Mouse (Mus musculus): ENCODE data around the gene Syndig1l. TPM values are rescaled to one million over a fixed set of nuclear protein-coding genes. Genes with fewer than 3 reads are reported as not detected.

The Syndig1l gene
- polyA plus RNA-seq, 1 experiment from 2014 or later = 0.12 TPM

- Histone ChIP-seq H3K27ac (no peak overlapping the region), H3K4me3 (no peak overlapping the region), H3K9ac (no peak overlapping the region), H3K36me3 (no peaks in the 10 kb centered on the region), H3K4me1 (no peaks in the 10 kb centered on the region), H3K27me3 (peaks cover 5% of the 10 kb centered on the region; the same call in 1 of the 2 replicates), H3K9me3 (no peaks in the 10 kb centered on the region), H3K4me2 (replicated peaks) (no peak overlapping the region)
- 33% methylated on average over 10 of the region's 10 CpGs for WGBS
- ATAC-seq (ENCODE audit: insufficient number of reproducible peaks, insufficient read depth, low FRiP score, low TSS enrichment) = no peak
These were observed 27.0 kb downstream of the Syndig1l start for GRCm38 (mm10) chr12:84671646-84672045.

GRCm38 (mm10) chr12:84670555-84670954, 28.1 kb downstream of the Syndig1l start:
- no peaks in the 10 kb centered on the region for H3K4me1 ChIP-seq
- no peak overlapping the region for H3K4me2 ChIP-seq (replicated peaks)
- H3K27me3 ChIP-seq = peaks cover 5% of the 10 kb centered on the region; the same call in 1 of the 2 replicates
- WGBS = 91% methylated on average over 3 of the region's 3 CpGs
- H3K36me3 ChIP-seq = no peaks in the 10 kb centered on the region
- H3K9me3 ChIP-seq = no peaks in the 10 kb centered on the region
- H3K9ac ChIP-seq = no peak overlapping the region
- no peak overlapping the region for H3K27ac ChIP-seq
- no peak overlapping the region for H3K4me3 ChIP-seq
- ATAC-seq (ENCODE audit: insufficient number of reproducible peaks, insufficient read depth, low FRiP score, low TSS enrichment) = no peak

GRCm38 (mm10) chr12:84653912-84654311, 44.7 kb downstream of the Syndig1l start:
- H3K4me1 ChIP-seq = no peaks in the 10 kb centered on the region
- H3K4me3 ChIP-seq = no peak overlapping the region
- no peak overlapping the region for H3K4me2 ChIP-seq (replicated peaks)
- no peak overlapping the region for H3K9ac ChIP-seq
- H3K27me3 ChIP-seq = peaks cover 13% of the 10 kb centered on the region; the same call in 1 of the 2 replicates
- H3K27ac ChIP-seq = no peak overlapping the region
- ATAC-seq (ENCODE audit: insufficient number of reproducible peaks, insufficient read depth, low FRiP score, low TSS enrichment) = no peak
- 13% methylated on average over 3 of the region's 3 CpGs for WGBS
- no peaks in the 10 kb centered on the region for H3K36me3 ChIP-seq
- no peaks in the 10 kb centered on the region for H3K9me3 ChIP-seq

- Histone ChIP-seq H3K9me3 (no peaks in the 10 kb centered on the region), H3K4me3 (no peak overlapping the region), H3K4me1 (no peaks in the 10 kb centered on the region), H3K27me3 (peaks cover 13% of the 10 kb centered on the region; the same call in 1 of the 2 replicates), H3K36me3 (no peaks in the 10 kb centered on the region), H3K4me2 (replicated peaks) (no peak overlapping the region), H3K27ac (no peak overlapping the region), H3K9ac (no peak overlapping the region)
- 84% methylated on average over 13 of the region's 13 CpGs for WGBS
- no peak for ATAC-seq (ENCODE audit: insufficient number of reproducible peaks, insufficient read depth, low FRiP score, low TSS enrichment)
These were observed 48.4 kb downstream of the Syndig1l start for GRCm38 (mm10) chr12:84650234-84650633.

GRCm38 (mm10) chr12:84640654-84641053, 58.0 kb downstream of the Syndig1l start, which contains the start of gene Vrtn:
Vrtn (plus strand) TSS chr12:84641019.
- no peaks in the 10 kb centered on the region for H3K4me1 ChIP-seq
- H3K4me2 ChIP-seq (replicated peaks) = no peak within 1 kb of the TSS
- no peaks in the 10 kb centered on the region for H3K36me3 ChIP-seq
- H3K9ac ChIP-seq = no peak within 1 kb of the TSS
- no peak for ATAC-seq (ENCODE audit: insufficient number of reproducible peaks, insufficient read depth, low FRiP score, low TSS enrichment)
- H3K9me3 ChIP-seq = no peaks in the 10 kb centered on the region
- H3K27ac ChIP-seq = no peak within 1 kb of the TSS
- peaks cover 56% of the 10 kb centered on the region for H3K27me3 ChIP-seq
- H3K4me3 ChIP-seq = no peak within 1 kb of the TSS
- 3% methylated on average over 9 of the region's 9 CpGs for WGBS

GRCm38 (mm10) chr12:84640253-84640652, 58.4 kb downstream of the Syndig1l start:
- no peak overlapping the region for H3K9ac ChIP-seq
- no peak overlapping the region for H3K27ac ChIP-seq
- WGBS = 9% methylated on average over 5 of the region's 6 CpGs
- no peaks in the 10 kb centered on the region for H3K36me3 ChIP-seq
- H3K4me2 ChIP-seq (replicated peaks) = no peak overlapping the region
- H3K4me1 ChIP-seq = no peaks in the 10 kb centered on the region
- no peak for ATAC-seq (ENCODE audit: insufficient number of reproducible peaks, insufficient read depth, low FRiP score, low TSS enrichment)
- H3K9me3 ChIP-seq = no peaks in the 10 kb centered on the region
- H3K27me3 ChIP-seq = peaks cover 56% of the 10 kb centered on the region
- no peak overlapping the region for H3K4me3 ChIP-seq

- H3K4me2 ChIP-seq (replicated peaks) = no peak overlapping the region
- H3K9me3 ChIP-seq = no peaks in the 10 kb centered on the region
- H3K4me3 ChIP-seq = no peak overlapping the region
- no peaks in the 10 kb centered on the region for H3K27me3 ChIP-seq
- 63% methylated on average over 3 of the region's 3 CpGs for WGBS
- no peaks in the 10 kb centered on the region for H3K4me1 ChIP-seq
- H3K9ac ChIP-seq = no peak overlapping the region
- no peak overlapping the region for H3K27ac ChIP-seq
- no peaks in the 10 kb centered on the region for H3K36me3 ChIP-seq
- ATAC-seq (ENCODE audit: insufficient number of reproducible peaks, insufficient read depth, low FRiP score, low TSS enrichment) = no peak
These were observed 66.8 kb downstream of the Syndig1l start for GRCm38 (mm10) chr12:84631867-84632266.

Other genes with a start within 250 kb of the Syndig1l start
- 32.1 and 35.2 TPM in 2 replicates for gene Aldh6a1, start 247.8 kb downstream of the Syndig1l start, polyA plus RNA-seq (2016; fragmentation: Nextera tagmentation; extraction: Ambion mirVana)
- gene Lin52, start 247.4 kb downstream of the Syndig1l start, polyA plus RNA-seq (2016; fragmentation: Nextera tagmentation; extraction: Ambion mirVana) = 29.8 and 30.9 TPM in 2 replicates
- 6.6 and 8.4 TPM in 2 replicates for gene Vsx2, start 129.1 kb downstream of the Syndig1l start, polyA plus RNA-seq (2016; fragmentation: Nextera tagmentation; extraction: Ambion mirVana)
- gene Abcd4, start 81.4 kb downstream of the Syndig1l start, polyA plus RNA-seq (2016; fragmentation: Nextera tagmentation; extraction: Ambion mirVana) = 15.8 and 16.0 TPM in 2 replicates
- gene Vrtn, start 57.8 kb downstream of the Syndig1l start, polyA plus RNA-seq (2016; fragmentation: Nextera tagmentation; extraction: Ambion mirVana) = not detected in 2 replicates
- gene Npc2, start 74.3 kb upstream of the Syndig1l start, polyA plus RNA-seq (2016; fragmentation: Nextera tagmentation; extraction: Ambion mirVana) = 73.8 and 75.0 TPM in 2 replicates
- gene Isca2, start 74.4 kb upstream of the Syndig1l start, polyA plus RNA-seq (2016; fragmentation: Nextera tagmentation; extraction: Ambion mirVana) = 147 and 159 TPM in 2 replicates
- gene Ltbp2, start 177.7 kb upstream of the Syndig1l start, polyA plus RNA-seq (2016; fragmentation: Nextera tagmentation; extraction: Ambion mirVana) = 0.71 and 0.93 TPM in 2 replicates